Mouse (Mus musculus) midbrain, postnatal 0 days (tissue): ENCODE measurements around the gene Zfp219. TPM values are rescaled to one million over a fixed set of nuclear protein-coding genes. Genes with fewer than 3 reads are reported as not detected.
A peak's percentile ranks its signal among the peaks of the same experiment; 100 is the strongest.

ENCODE experiments used
- ATAC-seq: fragments of 200-750 bp; cut with Nextera tagmentation; 2 replicates; pipeline ENCODE4 v1.8.0; 2017; ENCODE audit warnings: moderate number of reproducible peaks, mild to moderate bottlenecking, moderate TSS enrichment, moderate library complexity; ENCODE audit not compliant: low FRiP score
- DNase-seq: peaks from one replicate; pipeline ENCODE4 v3.0.0-alpha.2; 2015; ENCODE audit warnings: low spot score
- H3K27ac ChIP-seq: fragments of 300-500 bp; sonication (generic); 2 replicates; pipeline ENCODE4 v1.5.1; 2014; ENCODE audit warnings: low read depth, mild to moderate bottlenecking, low read length, mixed read lengths
- H3K27me3 ChIP-seq: fragments of 300-500 bp; sonication (generic); 2 replicates; pipeline ENCODE4 v1.6.1; 2014; ENCODE audit warnings: low read length, control low read depth, mixed read lengths; ENCODE audit not compliant: insufficient read depth
- H3K36me3 ChIP-seq: fragments of 300-500 bp; sonication (generic); 2 replicates; pipeline ENCODE4 v1.6.1; 2014; ENCODE audit warnings: low read length, control low read depth, mixed read lengths; ENCODE audit not compliant: insufficient read depth
- H3K4me1 ChIP-seq: fragments of 300-500 bp; sonication (generic); 2 replicates; pipeline ENCODE4 v1.6.1; 2014; ENCODE audit warnings: mild to moderate bottlenecking, control low read depth, antibody characterized with exemption, low read length, mixed read lengths; ENCODE audit not compliant: insufficient read depth
- H3K4me2 ChIP-seq: fragments of 300-500 bp; sonication (generic); 2 replicates; pipeline ENCODE4 v1.6.1; 2014; ENCODE audit warnings: low read depth, mild to moderate bottlenecking, low read length, mixed read lengths; ENCODE audit not compliant: poor library complexity, severe bottlenecking
- H3K4me3 ChIP-seq: fragments of 300-500 bp; sonication (generic); 2 replicates; pipeline ENCODE4 v1.5.1; 2014; ENCODE audit warnings: low read depth, mild to moderate bottlenecking, low read length, moderate library complexity
- H3K9ac ChIP-seq: fragments of 300-500 bp; sonication (generic); replicated peaks from 2 replicates; pipeline ENCODE4 v1.6.1; 2014; ENCODE audit warnings: mild to moderate bottlenecking, low read length, moderate library complexity, mixed read lengths; ENCODE audit not compliant: poor library complexity, severe bottlenecking
- H3K9me3 ChIP-seq: fragments of 300-500 bp; sonication (generic); 2 replicates; pipeline ENCODE4 v1.6.1; 2016; ENCODE audit warnings: low read length, control low read depth
- CTCF ChIP-seq: IDR thresholded peaks from 2 replicates; pipeline ENCODE4 v1.5.1; 2016; ENCODE audit warnings: antibody characterized with exemption, mild to moderate bottlenecking
- WGBS: fragments of 180-500 bp; shearing (Covaris S2); extraction: QIAGEN DNeasy Blood & Tissue Kit; methylation state at CpG from one replicate; pipeline ENCODE4 v1.1.7; 2014; 5-methylcytosine and 5-hydroxymethylcytosine counted together
- polyA plus RNA-seq: library from polyadenylated mRNA; unstranded; fragments of >200 nt; fragmentation: Nextera tagmentation; extraction: Ambion mirVana; gene quantifications from 2 replicates; pipeline ENCODE4 v1.2.1, GENCODE M21; 2015
- total RNA-seq: library from RNA; depleted of rRNA; stranded (reverse); fragments of >200 nt; gene quantifications from 2 replicates; pipeline ENCODE4 v1.2.3, GENCODE M21; 2014

The Zfp219 gene
- total and polyA plus RNA-seq, 2 experiments from 2014 or later: 23.5 to 65.5 TPM

GRCm38 (mm10) chr14:52015445-52016100, 5.0 kb downstream of the Zfp219 start, which contains the start of gene Tmem253:
Gene Tmem253 (plus strand): TSS chr14:52015658.
- Histone ChIP-seq H3K36me3 (no peaks in the 10 kb centered on the region), H3K27ac (peak within 1 kb of the TSS; percentile 92), H3K9me3 (no peaks in the 10 kb centered on the region), H3K4me2 (peak within 1 kb of the TSS; percentile 81), H3K9ac (peak within 1 kb of the TSS; percentile 89), H3K4me1 (peaks cover 23% of the 10 kb centered on the region), H3K4me3 (peak within 1 kb of the TSS; percentile 66), H3K27me3 (no peaks in the 10 kb centered on the region)
- 17% methylated on average over 6 of the region's 6 CpGs for WGBS
- no peak for ATAC-seq
- no peak for DNase-seq
- no peak for TF ChIP-seq CTCF

GRCm38 (mm10) chr14:52014761-52015311, 5.7 kb downstream of the Zfp219 start:
- peak; percentile 2; the same call in 1 of the 2 replicates for ATAC-seq
- Histone ChIP-seq H3K4me2 (peak overlapping the region; percentile 81), H3K36me3 (no peaks in the 10 kb centered on the region), H3K27me3 (no peaks in the 10 kb centered on the region), H3K9ac (peak overlapping the region; percentile 89), H3K9me3 (no peaks in the 10 kb centered on the region), H3K27ac (peak overlapping the region; percentile 92), H3K4me3 (peak overlapping the region; percentile 66), H3K4me1 (peaks cover 26% of the 10 kb centered on the region)
- WGBS: under 1% methylated on average over 16 of the region's 28 CpGs
- DNase-seq: peak; percentile 81
- TF ChIP-seq CTCF: no peak

DNA sequence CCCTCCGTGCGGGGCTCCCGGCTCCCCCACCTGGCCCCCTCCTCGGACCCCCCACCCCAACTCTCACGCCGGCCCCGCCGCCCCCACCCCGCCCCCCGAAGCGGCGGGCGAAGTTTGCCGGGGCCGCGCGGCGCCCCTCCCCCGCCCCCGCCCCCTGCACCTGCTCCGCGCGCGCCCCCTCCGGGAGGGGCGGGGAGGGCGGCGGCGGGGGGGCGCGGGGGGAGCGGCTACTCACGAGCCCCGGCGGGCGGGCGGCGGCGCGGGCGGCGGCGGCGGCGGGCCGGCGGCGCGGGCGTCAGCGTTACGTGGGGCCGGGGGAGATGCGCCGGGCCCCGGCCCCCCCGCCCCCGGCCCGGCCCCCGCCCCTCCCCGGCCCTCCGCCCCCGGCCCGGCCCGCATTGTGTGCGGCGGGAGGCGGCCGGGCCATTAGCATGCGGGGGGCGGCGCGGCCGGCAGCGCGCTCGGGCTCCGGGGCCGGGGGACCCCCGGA, 6.2 kb downstream of the Zfp219 start:
- Histone ChIP-seq H3K27ac (peak overlapping the region; percentile 92), H3K4me3 (peak overlapping the region; percentile 66), H3K9ac (peak overlapping the region; percentile 89), H3K27me3 (no peaks in the 10 kb centered on the region), H3K4me1 (peaks cover 27% of the 10 kb centered on the region), H3K4me2 (peak overlapping the region; percentile 81), H3K9me3 (no peaks in the 10 kb centered on the region), H3K36me3 (peaks cover 1% of the 10 kb centered on the region; the same call in 1 of the 2 replicates)
- no peak for TF ChIP-seq CTCF
- no CpG with 5 or more reads among the region's 80 CpGs for WGBS
- DNase-seq: no peak
- 0 out of 2 replicates have a peak, but pooled peaks have one; percentile 3 for ATAC-seq

- H3K27me3 ChIP-seq: no peaks in the 10 kb centered on the region
- WGBS: 2% methylated on average over 19 of the region's 24 CpGs
- TF ChIP-seq CTCF: no peak
- H3K36me3 ChIP-seq: peaks cover 6% of the 10 kb centered on the region; the same call in 1 of the 2 replicates
- H3K4me3 ChIP-seq: peak overlapping the region; percentile 66
- peak overlapping the region; percentile 81 for H3K4me2 ChIP-seq
- peaks cover 27% of the 10 kb centered on the region for H3K4me1 ChIP-seq
- DNase-seq (no peak), ATAC-seq (0 out of 2 replicates have a peak, but pooled peaks have one; percentile 8)
- no peaks in the 10 kb centered on the region for H3K9me3 ChIP-seq
- H3K27ac ChIP-seq: peak overlapping the region; percentile 92
- peak overlapping the region; percentile 89 for H3K9ac ChIP-seq
Observed at GRCm38 (mm10) chr14:52013771-52014219, 6.7 kb downstream of the Zfp219 start.

GRCm38 (mm10) chr14:52013021-52013610, 7.4 kb downstream of the Zfp219 start:
- Histone ChIP-seq H3K27me3 (no peaks in the 10 kb centered on the region), H3K9me3 (no peaks in the 10 kb centered on the region), H3K27ac (peak overlapping the region; percentile 92), H3K9ac (peak overlapping the region; percentile 89), H3K36me3 (peaks cover 12% of the 10 kb centered on the region; the same call in 1 of the 2 replicates), H3K4me2 (peak overlapping the region; percentile 81), H3K4me1 (peaks cover 28% of the 10 kb centered on the region; the same call in 1 of the 2 replicates), H3K4me3 (peak overlapping the region; percentile 66)
- 12% methylated on average over 8 of the region's 8 CpGs for WGBS
- TF ChIP-seq CTCF: no peak
- no peak for DNase-seq
- ATAC-seq: no peak
